Mouse (Mus musculus): ENCODE data around the gene Omp. TPM values are rescaled to one million over a fixed set of nuclear protein-coding genes. Genes with fewer than 3 reads are reported as not detected.
A peak's percentile ranks its signal among the peaks of the same experiment; 100 is the strongest.

Omp gene
- polyA plus RNA-seq, 1 experiment from 2014 or later = 0.28 TPM

GRCm38 (mm10) chr7:98148721-98149407 is 3.6 kb upstream of the Omp start:
- Histone ChIP-seq H3K4me1 (replicated peaks) (peaks cover 28% of the 10 kb centered on the region), H3K9me3 (no peaks in the 10 kb centered on the region), H3K27me3 (no peaks in the 10 kb centered on the region), H3K4me3 (replicated peaks) (no peak overlapping the region), H3K36me3 (no peaks in the 10 kb centered on the region), H3K27ac (no peak overlapping the region), H3K4me2 (replicated peaks) (no peak overlapping the region), H3K9ac (replicated peaks) (no peak overlapping the region)
- 72% methylated on average over 10 of the region's 10 CpGs for WGBS
- no peak for ATAC-seq

- H3K27me3 ChIP-seq = no peaks in the 10 kb centered on the region
- 0 out of 2 replicates have a peak overlapping the region, but pooled peaks have one; percentile 14 for H3K27ac ChIP-seq
- no peaks in the 10 kb centered on the region for H3K36me3 ChIP-seq
- H3K4me2 ChIP-seq (replicated peaks) = no peak overlapping the region
- H3K9ac ChIP-seq (replicated peaks) = no peak overlapping the region
- peaks cover 28% of the 10 kb centered on the region for H3K4me1 ChIP-seq (replicated peaks)
- H3K9me3 ChIP-seq = no peaks in the 10 kb centered on the region
- no peak overlapping the region for H3K4me3 ChIP-seq (replicated peaks)
- ATAC-seq = no peak
- WGBS = 55% methylated on average over 8 of the region's 8 CpGs
These were observed 2.5 kb upstream of the Omp start for GRCm38 (mm10) chr7:98147766-98148165.

- H3K27me3 ChIP-seq = no peaks in the 10 kb centered on the region
- 84% methylated on average over 8 of the region's 8 CpGs for WGBS
- no peaks in the 10 kb centered on the region for H3K36me3 ChIP-seq
- H3K9me3 ChIP-seq = no peaks in the 10 kb centered on the region
- H3K4me2 ChIP-seq (replicated peaks) = no peak overlapping the region
- no peak overlapping the region for H3K4me3 ChIP-seq (replicated peaks)
- no peak for ATAC-seq
- peaks cover 34% of the 10 kb centered on the region for H3K4me1 ChIP-seq (replicated peaks)
- H3K9ac ChIP-seq (replicated peaks) = no peak overlapping the region
- no peak overlapping the region for H3K27ac ChIP-seq
These were observed 1.1 kb upstream of the Omp start for GRCm38 (mm10) chr7:98146447-98146845.

GRCm38 (mm10) chr7:98145842-98146446 is 642 bp upstream of the Omp start:
- no peak for ATAC-seq
- no peak overlapping the region for H3K4me3 ChIP-seq (replicated peaks)
- no peak overlapping the region for H3K4me2 ChIP-seq (replicated peaks)
- no peak overlapping the region for H3K27ac ChIP-seq
- H3K27me3 ChIP-seq = no peaks in the 10 kb centered on the region
- no peak overlapping the region for H3K9ac ChIP-seq (replicated peaks)
- peaks cover 34% of the 10 kb centered on the region for H3K4me1 ChIP-seq (replicated peaks)
- H3K9me3 ChIP-seq = no peaks in the 10 kb centered on the region
- H3K36me3 ChIP-seq = no peaks in the 10 kb centered on the region
- 90% methylated on average over 12 of the region's 12 CpGs for WGBS

- Histone ChIP-seq H3K36me3 (no peaks in the 10 kb centered on the region), H3K9ac (replicated peaks) (no peak overlapping the region), H3K4me3 (replicated peaks) (no peak overlapping the region), H3K4me1 (replicated peaks) (peaks cover 23% of the 10 kb centered on the region), H3K27me3 (no peaks in the 10 kb centered on the region), H3K27ac (no peak overlapping the region), H3K9me3 (no peaks in the 10 kb centered on the region), H3K4me2 (replicated peaks) (no peak overlapping the region)
- ATAC-seq = no peak
- WGBS = 48% methylated on average over 3 of the region's 3 CpGs
These were observed 2.7 kb downstream of the Omp start for GRCm38 (mm10) chr7:98142648-98143047.

GRCm38 (mm10) chr7:98142247-98142646 is 3.1 kb downstream of the Omp start:
- peaks cover 27% of the 10 kb centered on the region for H3K4me1 ChIP-seq (replicated peaks)
- 29% methylated on average over 8 of the region's 8 CpGs for WGBS
- H3K27me3 ChIP-seq = no peaks in the 10 kb centered on the region
- H3K4me3 ChIP-seq (replicated peaks) = no peak overlapping the region
- H3K9me3 ChIP-seq = no peaks in the 10 kb centered on the region
- H3K9ac ChIP-seq (replicated peaks) = no peak overlapping the region
- no peaks in the 10 kb centered on the region for H3K36me3 ChIP-seq
- no peak overlapping the region for H3K4me2 ChIP-seq (replicated peaks)
- H3K27ac ChIP-seq = no peak overlapping the region
- no peak for ATAC-seq

GRCm38 (mm10) chr7:98141206-98141605 is 4.1 kb downstream of the Omp start:
- H3K9me3 ChIP-seq = no peaks in the 10 kb centered on the region
- no peak overlapping the region for H3K4me3 ChIP-seq (replicated peaks)
- no peak overlapping the region for H3K4me2 ChIP-seq (replicated peaks)
- WGBS = 53% methylated on average over 3 of the region's 3 CpGs
- H3K27ac ChIP-seq = no peak overlapping the region
- H3K4me1 ChIP-seq (replicated peaks) = peaks cover 27% of the 10 kb centered on the region
- ATAC-seq = no peak
- no peaks in the 10 kb centered on the region for H3K36me3 ChIP-seq
- no peak overlapping the region for H3K9ac ChIP-seq (replicated peaks)
- no peaks in the 10 kb centered on the region for H3K27me3 ChIP-seq

- 59% methylated on average over 2 of the region's 2 CpGs for WGBS
- peaks cover 27% of the 10 kb centered on the region for H3K4me1 ChIP-seq (replicated peaks)
- no peak for ATAC-seq
- H3K9ac ChIP-seq (replicated peaks) = no peak overlapping the region
- no peaks in the 10 kb centered on the region for H3K9me3 ChIP-seq
- no peak overlapping the region for H3K4me2 ChIP-seq (replicated peaks)
- no peak overlapping the region for H3K4me3 ChIP-seq (replicated peaks)
- no peak overlapping the region for H3K27ac ChIP-seq
- no peaks in the 10 kb centered on the region for H3K27me3 ChIP-seq
- no peaks in the 10 kb centered on the region for H3K36me3 ChIP-seq
These were observed 4.7 kb downstream of the Omp start for GRCm38 (mm10) chr7:98140597-98140996.

GRCm38 (mm10) chr7:98139216-98139615 is 6.1 kb downstream of the Omp start:
- Histone ChIP-seq H3K27me3 (no peaks in the 10 kb centered on the region), H3K36me3 (peaks cover 7% of the 10 kb centered on the region), H3K9ac (replicated peaks) (no peak overlapping the region), H3K27ac (no peak overlapping the region), H3K4me2 (replicated peaks) (no peak overlapping the region), H3K4me1 (replicated peaks) (peaks cover 27% of the 10 kb centered on the region), H3K9me3 (no peaks in the 10 kb centered on the region), H3K4me3 (replicated peaks) (no peak overlapping the region)
- ATAC-seq = no peak
- WGBS = 20% methylated on average over 9 of the region's 9 CpGs

GRCm38 (mm10) chr7:98137995-98138394 is 7.3 kb downstream of the Omp start:
- Histone ChIP-seq H3K4me1 (replicated peaks) (peaks cover 27% of the 10 kb centered on the region), H3K36me3 (peaks cover 7% of the 10 kb centered on the region), H3K27me3 (no peaks in the 10 kb centered on the region), H3K4me2 (replicated peaks) (no peak overlapping the region), H3K27ac (no peak overlapping the region), H3K9ac (replicated peaks) (no peak overlapping the region), H3K4me3 (replicated peaks) (no peak overlapping the region), H3K9me3 (no peaks in the 10 kb centered on the region)
- ATAC-seq = no peak
- WGBS = 92% methylated on average over 2 of the region's 2 CpGs

GRCm38 (mm10) chr7:98137583-98137982 is 7.7 kb downstream of the Omp start:
- Histone ChIP-seq H3K4me2 (replicated peaks) (no peak overlapping the region), H3K36me3 (peaks cover 7% of the 10 kb centered on the region), H3K27ac (no peak overlapping the region), H3K9me3 (no peaks in the 10 kb centered on the region), H3K4me1 (replicated peaks) (peaks cover 27% of the 10 kb centered on the region), H3K9ac (replicated peaks) (no peak overlapping the region), H3K4me3 (replicated peaks) (no peak overlapping the region), H3K27me3 (no peaks in the 10 kb centered on the region)
- WGBS = 36% methylated on average over 3 of the region's 3 CpGs
- no peak; the same call in 1 of the 2 replicates for ATAC-seq

GRCm38 (mm10) chr7:98131751-98132150 is 13.6 kb downstream of the Omp start:
- Histone ChIP-seq H3K9ac (replicated peaks) (no peak overlapping the region), H3K4me1 (replicated peaks) (no peaks in the 10 kb centered on the region), H3K4me2 (replicated peaks) (no peak overlapping the region), H3K27me3 (no peaks in the 10 kb centered on the region), H3K4me3 (replicated peaks) (no peak overlapping the region), H3K36me3 (peaks cover 18% of the 10 kb centered on the region), H3K27ac (no peak overlapping the region), H3K9me3 (no peaks in the 10 kb centered on the region)
- WGBS = 93% methylated on average over 8 of the region's 8 CpGs
- no peak for ATAC-seq
